Mouse (Mus musculus): ENCODE data around the gene Ap5z1.

Ap5z1 gene

GRCm38 (mm10) chr5:142521195-142521866 is 57.6 kb downstream of the Ap5z1 start:
- peak; percentile 35 for DNase-seq (ENCODE audit: low spot score)

DNA sequence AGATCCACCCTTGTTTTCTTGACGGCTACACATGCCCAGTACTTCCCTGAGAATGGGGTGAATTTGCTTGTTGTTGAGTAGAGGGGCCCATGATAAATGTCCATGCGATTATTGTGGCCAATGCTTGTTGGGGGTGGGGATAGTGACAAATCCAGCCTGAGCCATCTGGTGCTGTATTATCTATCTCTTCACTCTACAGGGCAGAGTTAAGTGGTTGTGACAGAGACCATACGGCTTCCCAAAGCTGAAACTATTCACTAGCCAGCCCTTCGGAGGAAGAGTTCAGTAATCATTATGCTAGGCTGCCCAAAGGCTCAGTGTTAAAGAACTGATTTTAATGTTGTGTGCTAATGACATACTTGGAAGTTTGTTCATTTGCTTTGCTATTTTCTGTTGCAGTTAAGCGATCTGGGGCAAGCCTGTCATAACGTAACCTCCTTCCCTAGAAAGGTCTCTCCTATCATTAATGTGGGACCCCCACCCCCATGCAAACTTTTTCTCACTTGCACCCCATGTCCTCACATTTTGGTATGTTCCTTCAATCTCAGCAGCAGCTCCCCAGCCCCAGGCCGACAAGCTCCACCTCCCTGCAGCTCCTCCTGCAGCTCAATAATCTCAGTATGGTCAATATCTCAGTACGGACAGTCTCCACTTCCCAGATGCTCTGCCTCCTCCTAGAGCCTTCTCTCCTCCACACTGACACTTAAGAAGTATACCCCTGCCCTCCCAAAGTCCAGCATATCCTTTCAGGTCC is 61.1 kb downstream of the Ap5z1 start:
- DNase-seq (ENCODE audit: low spot score), result no peak

Measured in embryo, embryonic 10 days (tissue).